Mouse (Mus musculus) embryonic fibroblast, embryonic 13.5 days (primary cell): ENCODE measurements around the gene Supt3.

Source experiments
- CTCF ChIP-seq: IDR thresholded peaks from 2 replicates; pipeline ENCODE4 v1.5.1; 2011; ENCODE audit warnings: mild to moderate bottlenecking, control low read depth, low read length, moderate library complexity, borderline replicate concordance; ENCODE audit not compliant: insufficient read depth
- POLR2A ChIP-seq: IDR thresholded peaks from 2 replicates; pipeline ENCODE4 v1.6.1; 2011; ENCODE audit warnings: low read depth, mild to moderate bottlenecking, control low read depth, low read length, moderate library complexity

DNA sequence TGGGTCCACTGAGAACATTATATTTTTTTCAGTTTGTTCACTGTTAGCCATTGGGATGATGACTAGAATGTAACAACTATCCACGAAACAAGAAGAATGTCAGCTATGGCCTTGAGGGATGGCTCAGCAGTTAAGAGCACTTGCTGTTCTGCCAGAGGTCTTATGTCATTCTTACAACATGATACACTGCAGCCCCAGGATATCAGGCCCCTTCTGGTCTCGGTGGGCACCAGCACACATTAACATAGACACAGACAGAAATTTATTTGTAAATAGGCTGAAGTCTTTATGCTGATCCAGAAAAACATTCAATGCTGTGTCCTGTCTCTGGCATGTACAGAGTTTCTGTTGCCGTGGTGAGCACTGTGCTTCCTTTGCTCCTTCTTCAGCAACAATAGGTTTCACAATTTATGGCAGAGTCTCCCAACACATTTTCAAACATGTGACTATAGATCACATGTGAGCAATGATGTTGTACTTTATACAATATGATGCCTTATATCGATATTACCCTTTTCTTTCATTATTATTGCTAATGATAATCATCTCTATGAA lies 166.7 kb downstream of the Supt3 start:
- TF ChIP-seq CTCF (no peak), POLR2A (no peak)
